8 mouse cellular contexts compared by ENCODE assay signal in the genomic region with DNA sequence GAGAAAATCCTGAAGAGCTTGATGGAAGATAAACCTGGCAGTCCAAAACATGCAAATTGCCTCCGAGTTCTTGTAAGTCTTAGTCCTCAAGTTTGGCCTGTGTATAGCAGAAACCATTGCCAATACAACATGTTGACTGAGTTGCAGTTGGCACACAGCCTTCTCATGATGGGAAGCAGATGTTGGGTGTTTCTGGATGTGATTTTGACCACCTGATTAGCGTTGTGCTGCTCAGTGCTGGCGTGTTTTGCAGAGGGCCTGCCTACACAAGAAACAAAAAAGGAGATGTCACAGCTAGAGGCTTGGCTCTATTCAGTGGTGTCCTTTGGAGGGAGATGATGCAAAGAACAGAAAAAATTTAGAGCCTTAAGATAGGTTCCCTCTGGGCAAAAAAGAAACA.
A peak's percentile ranks its signal among the peaks of the same experiment; 100 is the strongest.
DNase-seq lines count a peak whose midpoint lies in the region; ATAC-seq lines count a peak whose summit lies in the region.

No protein-coding gene starts in this region.

- DNase-seq in adrenal gland, postnatal 14 days = peak; percentile 7
- DNase-seq in adrenal gland, postnatal 4 days (ENCODE audit: low spot score in 2 of 2) = no peak
- DNase-seq in right cerebral cortex, adult 18-20 months = peak; percentile 1
- no peak for DNase-seq in right cerebral cortex, postnatal 25 days
- peak; percentile 24 to 37 for DNase-seq in layer of hippocampus, postnatal 14 days (ENCODE audit: low spot score in 2 of 2)
- peak; percentile 15 for DNase-seq in telencephalon, adult 2 months (ENCODE audit: low read depth, low spot score)
- no peak for DNase-seq in spleen, postnatal 4 days (ENCODE audit: low spot score in 2 of 2)

- no peak for ATAC-seq in megakaryocyte, adult 5-6 weeks (ENCODE audit: poor library complexity, severe bottlenecking)

Comparison
In these comparisons a context has a peak if more than half of its experiments do, and no peak if none do; other contexts are left out.
1. DNase-seq: peak in adrenal gland, postnatal 14 days (single experiment), right cerebral cortex, adult 18-20 months (single experiment), layer of hippocampus, postnatal 14 days (2 of 2) and telencephalon, adult 2 months (single experiment); none in adrenal gland, postnatal 4 days (0 of 2), right cerebral cortex, postnatal 25 days (single experiment) and spleen, postnatal 4 days (0 of 2).